Mouse (Mus musculus): Measurements from ENCODE around the gene Kitl. TPM values are rescaled to one million over a fixed set of nuclear protein-coding genes. Genes with fewer than 3 reads are reported as not detected.
A peak's percentile ranks its signal among the peaks of the same experiment; 100 is the strongest.

Gene Kitl
- polyA plus RNA-seq, 1 experiment, result 9.8 TPM

DNA sequence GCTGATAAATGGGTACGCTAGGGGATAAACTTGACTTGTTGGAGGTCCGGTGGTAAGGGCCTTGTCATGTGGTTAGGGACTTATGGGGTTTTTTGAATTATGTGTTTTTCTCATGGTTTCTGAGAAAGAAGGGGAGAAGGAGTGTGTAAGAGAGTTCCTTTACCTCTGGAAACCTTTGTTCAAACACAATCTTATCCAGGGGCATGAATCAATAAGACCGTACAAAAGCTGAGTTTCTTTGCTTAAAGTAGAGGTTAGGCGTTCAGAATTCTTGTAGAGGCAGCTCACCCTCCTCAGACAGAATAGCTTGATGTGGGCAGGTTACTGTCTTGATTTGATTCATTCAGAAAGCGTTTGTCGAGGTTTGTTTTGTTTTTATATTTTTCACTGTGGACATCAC, 28.7 kb downstream of the Kitl start:
- H3K4me3 ChIP-seq (ENCODE audit: insufficient read depth, low read depth, low read length), result no peak overlapping the region
- H3K27ac ChIP-seq (replicated peaks; ENCODE audit: low read depth, low read length), result no peak overlapping the region
- H3K4me1 ChIP-seq (ENCODE audit: control insufficient read depth, insufficient read depth, insufficient read length, low read length), result peaks cover 14% of the 10 kb centered on the region; the same call in 1 of the 2 replicates

DNA sequence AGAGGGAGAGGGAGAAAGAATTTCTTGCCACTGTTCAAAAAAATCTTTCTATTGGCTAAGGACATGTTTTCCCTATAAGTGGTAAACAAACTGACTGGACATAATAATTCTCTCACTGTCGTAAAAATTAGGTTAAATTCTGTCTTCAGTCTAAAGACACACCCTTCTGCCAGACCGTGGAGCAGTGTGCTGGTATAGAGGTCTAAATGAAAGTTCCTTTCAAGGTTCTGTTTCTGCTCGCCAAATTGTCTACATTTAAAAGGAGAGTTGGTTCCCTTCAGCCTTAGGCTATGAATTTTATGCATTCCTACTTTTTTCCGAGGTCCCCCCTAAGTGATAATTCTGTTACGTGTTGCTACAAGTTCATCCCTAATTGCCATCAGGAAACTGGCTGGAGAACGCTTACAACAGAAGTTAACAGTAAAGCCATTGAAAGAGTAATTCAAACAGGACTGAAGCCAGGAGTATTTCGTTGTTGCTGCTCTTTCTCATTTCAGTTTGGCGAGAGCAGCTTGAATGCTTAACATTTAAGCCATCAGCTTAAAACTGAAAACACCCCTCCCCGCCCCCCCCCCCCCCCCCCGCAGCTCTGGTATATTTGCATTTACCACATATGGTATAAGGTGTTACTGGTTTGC, 35.8 kb downstream of the Kitl start:
- no peak overlapping the region for H3K4me3 ChIP-seq (ENCODE audit: insufficient read depth, low read depth, low read length)
- no peak overlapping the region for H3K27ac ChIP-seq (replicated peaks; ENCODE audit: low read depth, low read length)
- H3K4me1 ChIP-seq (ENCODE audit: control insufficient read depth, insufficient read depth, insufficient read length, low read length), result peaks cover 21% of the 10 kb centered on the region

DNA sequence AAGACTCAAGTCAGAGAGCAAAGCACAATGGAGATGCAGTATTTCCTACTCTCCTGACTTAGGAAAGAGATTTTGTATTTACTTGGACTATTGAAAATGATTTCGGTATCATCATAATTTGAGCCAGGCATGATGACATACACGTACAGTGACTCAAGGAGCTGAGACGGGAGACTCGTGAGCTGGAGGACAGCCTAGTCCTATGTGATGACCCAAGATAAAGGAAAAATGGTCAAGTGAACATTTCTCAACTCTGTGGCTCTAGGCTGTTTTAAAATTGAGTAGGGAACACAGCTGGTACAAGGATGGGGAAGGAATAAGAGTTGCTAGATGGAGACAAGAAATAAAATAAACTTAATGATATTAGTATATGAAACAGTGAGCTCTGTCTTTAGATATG, 37.0 kb downstream of the Kitl start:
- no peak overlapping the region for H3K27ac ChIP-seq (replicated peaks; ENCODE audit: low read depth, low read length)
- H3K4me3 ChIP-seq (ENCODE audit: insufficient read depth, low read depth, low read length), result no peak overlapping the region
- peaks cover 23% of the 10 kb centered on the region for H3K4me1 ChIP-seq (ENCODE audit: control insufficient read depth, insufficient read depth, insufficient read length, low read length)

DNA sequence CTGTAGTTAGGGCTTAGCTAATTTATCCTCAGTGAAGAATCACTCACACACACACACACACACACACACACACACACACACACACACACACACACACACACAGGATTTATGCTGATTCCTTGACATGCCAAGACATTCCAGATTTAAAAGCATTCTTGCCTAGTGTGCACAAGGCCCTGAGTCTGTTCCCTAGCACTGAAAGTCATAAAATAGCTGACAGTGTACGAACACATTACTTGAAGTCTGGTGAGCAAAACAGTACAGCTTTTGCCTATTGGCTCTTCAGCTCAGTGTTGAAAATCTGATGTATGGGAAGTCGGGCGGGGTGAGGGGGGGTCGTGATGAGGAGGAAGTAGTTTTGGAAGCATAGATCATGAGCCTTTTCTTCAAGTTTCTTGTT, 37.5 kb downstream of the Kitl start:
- Histone ChIP-seq H3K27ac (replicated peaks; ENCODE audit: low read depth, low read length) (no peak overlapping the region), H3K4me3 (ENCODE audit: insufficient read depth, low read depth, low read length) (no peak overlapping the region), H3K4me1 (ENCODE audit: control insufficient read depth, insufficient read depth, insufficient read length, low read length) (peaks cover 20% of the 10 kb centered on the region)

DNA sequence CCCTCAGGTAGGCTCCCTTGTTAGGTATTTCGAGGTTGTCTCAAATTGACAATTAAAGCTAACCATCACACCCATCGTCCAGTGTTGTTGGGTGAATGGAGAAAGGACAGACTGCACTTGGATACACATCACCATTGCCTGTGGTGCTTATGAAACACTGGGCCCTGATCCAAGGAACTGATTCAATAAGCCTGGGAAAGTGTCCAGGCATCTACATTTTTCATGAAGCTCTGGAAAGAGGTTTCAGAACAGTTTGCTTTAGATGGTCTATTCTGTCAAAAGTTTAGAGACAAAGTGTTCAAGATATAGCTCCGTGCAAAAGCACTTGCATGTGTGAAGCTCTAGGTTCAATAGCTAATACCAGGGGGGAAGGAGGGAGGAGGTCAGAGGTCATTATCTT, 38.6 kb downstream of the Kitl start:
- no peak overlapping the region for H3K27ac ChIP-seq (replicated peaks; ENCODE audit: low read depth, low read length)
- no peak overlapping the region for H3K4me3 ChIP-seq (ENCODE audit: insufficient read depth, low read depth, low read length)
- H3K4me1 ChIP-seq (ENCODE audit: control insufficient read depth, insufficient read depth, insufficient read length, low read length), result peaks cover 16% of the 10 kb centered on the region

DNA sequence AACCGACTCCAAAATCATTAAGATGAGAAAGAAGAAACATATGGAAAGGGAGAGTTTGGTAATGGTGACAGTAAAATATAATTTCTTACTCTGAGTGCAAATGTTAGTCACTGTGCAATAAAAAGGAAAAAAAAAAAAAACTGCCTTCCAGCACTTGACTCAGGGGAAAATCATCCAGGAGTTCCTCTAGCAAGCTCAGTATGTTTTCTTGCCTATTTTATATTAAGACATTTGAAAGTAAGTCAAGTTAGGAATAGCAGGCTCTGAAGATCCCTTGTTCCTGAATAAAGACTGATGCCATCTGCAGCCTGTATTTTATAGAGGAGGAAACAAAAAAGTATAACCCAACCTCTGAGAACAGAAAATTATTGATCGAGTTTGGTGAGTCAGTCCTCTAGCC, 39.7 kb downstream of the Kitl start:
- H3K4me1 ChIP-seq (ENCODE audit: control insufficient read depth, insufficient read depth, insufficient read length, low read length), result peaks cover 19% of the 10 kb centered on the region
- no peak overlapping the region for H3K4me3 ChIP-seq (ENCODE audit: insufficient read depth, low read depth, low read length)
- no peak overlapping the region for H3K27ac ChIP-seq (replicated peaks; ENCODE audit: low read depth, low read length)

DNA sequence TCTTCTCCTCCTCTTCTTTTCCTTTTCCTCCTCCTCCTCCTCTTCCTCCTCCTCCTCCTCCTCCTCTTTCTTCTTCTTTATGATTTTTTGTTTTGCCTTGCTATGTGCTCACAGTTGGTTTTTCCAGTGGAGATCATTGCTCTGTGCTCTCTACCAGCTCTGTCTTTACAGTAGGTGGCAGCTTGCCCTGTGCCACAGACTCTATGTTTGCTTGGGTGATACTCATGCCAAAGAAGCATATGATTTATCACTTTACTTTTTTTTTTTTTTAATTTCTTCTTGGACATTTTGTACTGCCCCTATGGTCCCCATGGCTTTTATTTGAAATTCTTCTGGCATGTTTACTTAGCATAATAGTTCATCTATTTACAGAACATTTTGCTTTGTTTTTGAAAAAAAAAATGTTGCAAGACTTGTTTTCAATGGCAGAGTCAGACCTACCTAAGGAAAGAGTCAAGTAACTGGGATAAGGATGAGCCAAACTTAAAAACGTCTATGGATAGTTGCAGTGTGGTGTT, 41.7 kb downstream of the Kitl start:
- H3K4me1 ChIP-seq (ENCODE audit: control insufficient read depth, insufficient read depth, insufficient read length, low read length), result peaks cover 15% of the 10 kb centered on the region
- no peak overlapping the region for H3K4me3 ChIP-seq (ENCODE audit: insufficient read depth, low read depth, low read length)
- H3K27ac ChIP-seq (replicated peaks; ENCODE audit: low read depth, low read length), result no peak overlapping the region

DNA sequence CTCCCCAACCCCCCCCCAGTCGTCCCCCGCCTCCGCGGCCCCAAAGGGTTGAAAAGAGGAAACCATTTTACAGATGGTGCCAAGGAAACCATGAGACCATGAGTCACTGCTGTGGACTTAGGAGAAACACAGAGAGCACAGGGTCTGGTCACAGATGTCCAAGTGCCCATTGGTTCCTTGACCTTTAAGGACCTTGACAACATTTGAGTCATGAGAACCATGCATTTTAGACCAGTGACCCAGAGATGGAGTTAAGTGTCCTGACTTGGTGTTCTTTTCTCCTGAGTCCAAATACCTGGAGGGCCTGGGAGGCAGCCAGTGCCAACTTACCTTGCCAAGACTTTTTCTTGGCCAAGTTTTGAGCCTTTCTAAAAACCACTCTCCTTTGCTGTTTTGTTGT, 43.9 kb downstream of the Kitl start:
- Histone ChIP-seq H3K4me3 (ENCODE audit: insufficient read depth, low read depth, low read length) (no peak overlapping the region), H3K27ac (replicated peaks; ENCODE audit: low read depth, low read length) (no peak overlapping the region), H3K4me1 (ENCODE audit: control insufficient read depth, insufficient read depth, insufficient read length, low read length) (peaks cover 15% of the 10 kb centered on the region)

DNA sequence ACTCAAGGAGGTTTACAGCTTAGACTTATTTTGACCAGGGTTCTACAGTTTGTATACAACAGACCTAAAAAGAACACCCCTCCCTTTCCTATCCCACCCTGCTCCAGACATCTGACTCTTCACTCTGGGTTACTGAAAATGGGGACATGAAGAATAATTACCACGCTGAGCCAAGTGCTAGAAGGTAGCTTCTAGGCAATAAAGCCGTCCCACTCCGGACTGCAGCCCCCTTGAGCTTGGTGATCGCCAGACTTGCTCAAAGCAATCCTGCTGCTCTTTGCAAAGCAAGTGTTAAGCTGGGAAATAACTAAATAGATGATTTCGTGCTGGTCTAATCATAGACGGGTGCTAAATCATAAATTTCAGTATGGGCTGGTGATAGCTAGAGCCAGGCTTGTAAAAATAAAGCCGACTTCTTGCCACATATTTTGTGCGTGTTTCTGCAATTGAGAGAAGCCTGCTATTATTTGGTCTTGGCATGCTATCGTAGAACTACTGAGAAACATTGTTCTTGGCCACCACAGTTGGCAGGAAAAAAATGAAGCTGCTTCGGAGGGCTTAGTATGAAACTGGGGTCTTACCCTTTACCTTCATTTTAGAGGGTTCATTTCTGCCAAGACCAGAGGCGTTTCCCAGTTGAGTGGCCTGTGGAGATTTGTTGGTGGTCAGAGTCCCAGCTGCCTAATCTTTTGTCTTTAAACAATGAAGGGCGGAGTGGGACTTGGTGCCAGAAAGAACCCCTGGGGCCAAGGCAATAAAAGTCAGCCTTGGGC, 50.3 kb downstream of the Kitl start:
- H3K27ac ChIP-seq (replicated peaks; ENCODE audit: low read depth, low read length), result peak overlapping the region; percentile 73
- H3K4me3 ChIP-seq (ENCODE audit: insufficient read depth, low read depth, low read length), result no peak overlapping the region

DNA sequence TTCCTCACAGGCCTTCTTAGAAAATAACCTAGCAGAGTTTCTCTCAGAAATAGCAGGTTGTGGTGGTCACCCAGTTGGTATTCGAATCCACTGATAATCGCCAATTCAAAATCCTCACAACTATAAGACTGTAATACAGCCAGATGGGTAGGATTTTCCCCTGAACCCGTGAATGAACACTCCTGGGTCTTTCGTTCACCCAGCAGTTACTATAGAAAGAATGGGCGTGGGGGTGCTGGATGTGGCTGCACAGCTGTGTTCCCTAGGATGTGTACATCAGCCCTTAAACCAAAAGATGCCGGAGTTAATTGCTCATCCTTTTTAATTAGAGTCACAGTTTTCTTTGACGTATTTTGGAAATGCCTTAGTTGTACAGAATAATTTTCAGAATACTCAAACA, 50.9 kb downstream of the Kitl start:
- peak overlapping the region; percentile 73 for H3K27ac ChIP-seq (replicated peaks; ENCODE audit: low read depth, low read length)
- peaks cover 11% of the 10 kb centered on the region for H3K4me1 ChIP-seq (ENCODE audit: control insufficient read depth, insufficient read depth, insufficient read length, low read length)

More for the DNA sequence above, 50.3 kb downstream of the Kitl start:
- H3K4me1 ChIP-seq (ENCODE audit: control insufficient read depth, insufficient read depth, insufficient read length, low read length), result peaks cover 11% of the 10 kb centered on the region

DNA sequence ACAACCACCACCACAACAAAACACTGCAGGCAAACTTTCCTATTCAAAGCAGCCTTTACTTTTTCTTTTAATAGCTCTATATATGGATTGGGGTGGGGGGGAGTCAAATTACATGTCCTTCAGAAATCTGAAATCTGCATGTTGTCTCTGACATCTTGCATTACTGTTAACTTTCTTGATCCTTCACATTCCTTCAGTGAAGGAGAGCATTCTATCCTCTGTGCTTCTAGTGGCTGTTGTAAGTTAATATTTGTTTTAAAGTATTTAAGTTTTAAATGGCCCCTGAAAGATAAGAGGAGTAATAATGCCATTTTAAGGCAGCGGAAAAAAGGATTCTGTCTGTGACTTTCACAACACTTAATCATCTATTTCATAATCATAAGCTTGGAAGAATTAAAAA, 57.2 kb downstream of the Kitl start:
- Histone ChIP-seq H3K27ac (replicated peaks; ENCODE audit: low read depth, low read length) (no peak overlapping the region), H3K4me3 (ENCODE audit: insufficient read depth, low read depth, low read length) (no peak overlapping the region), H3K4me1 (ENCODE audit: control insufficient read depth, insufficient read depth, insufficient read length, low read length) (peaks cover 11% of the 10 kb centered on the region)

More for the DNA sequence above, 50.9 kb downstream of the Kitl start:
- H3K4me3 ChIP-seq (ENCODE audit: insufficient read depth, low read depth, low read length), result no peak overlapping the region

DNA sequence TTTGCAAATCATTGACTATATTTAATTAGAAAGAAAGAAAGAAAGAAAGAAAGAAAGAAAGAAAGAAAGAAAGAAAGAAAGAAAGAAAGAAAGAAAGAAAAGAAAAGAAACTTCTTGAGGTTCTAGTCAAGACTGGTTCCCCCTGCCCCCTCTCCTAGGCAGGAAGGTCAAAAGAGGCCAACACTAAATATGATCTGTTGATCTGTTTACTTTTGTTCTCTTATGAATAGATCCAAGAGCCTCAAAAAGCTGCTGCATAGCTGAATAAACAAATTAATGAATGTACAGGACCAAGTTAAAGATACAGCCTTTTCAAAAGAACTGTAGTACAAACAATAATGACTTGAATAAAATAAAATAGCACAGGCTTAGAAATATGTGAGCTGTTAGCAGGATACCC, 57.7 kb downstream of the Kitl start:
- Histone ChIP-seq H3K4me3 (ENCODE audit: insufficient read depth, low read depth, low read length) (no peak overlapping the region), H3K4me1 (ENCODE audit: control insufficient read depth, insufficient read depth, insufficient read length, low read length) (peaks cover 11% of the 10 kb centered on the region), H3K27ac (replicated peaks; ENCODE audit: low read depth, low read length) (no peak overlapping the region)

DNA sequence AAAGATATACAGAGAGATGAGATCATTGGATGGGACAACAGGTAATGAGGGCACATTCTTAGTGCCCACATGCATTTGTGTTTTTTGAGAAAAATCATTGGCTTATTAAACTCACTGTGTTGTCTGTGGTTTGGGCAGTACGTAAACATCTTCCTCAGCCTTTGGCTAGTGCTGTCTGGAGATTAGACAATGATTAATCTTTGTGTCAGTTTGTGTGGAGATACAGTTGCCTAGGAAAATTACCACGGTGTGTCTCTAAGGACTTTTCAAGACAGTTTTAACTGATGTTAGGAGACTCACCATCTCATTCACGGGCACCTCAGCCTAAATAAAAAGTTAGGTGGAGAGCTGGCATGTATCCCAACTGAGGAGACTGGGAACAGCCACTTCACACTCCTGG, 85.7 kb downstream of the Kitl start:
- no peaks in the 10 kb centered on the region for H3K4me1 ChIP-seq (ENCODE audit: control insufficient read depth, insufficient read depth, insufficient read length, low read length)
- H3K27ac ChIP-seq (replicated peaks; ENCODE audit: low read depth, low read length), result no peak overlapping the region
- no peak overlapping the region for H3K4me3 ChIP-seq (ENCODE audit: insufficient read depth, low read depth, low read length)

DNA sequence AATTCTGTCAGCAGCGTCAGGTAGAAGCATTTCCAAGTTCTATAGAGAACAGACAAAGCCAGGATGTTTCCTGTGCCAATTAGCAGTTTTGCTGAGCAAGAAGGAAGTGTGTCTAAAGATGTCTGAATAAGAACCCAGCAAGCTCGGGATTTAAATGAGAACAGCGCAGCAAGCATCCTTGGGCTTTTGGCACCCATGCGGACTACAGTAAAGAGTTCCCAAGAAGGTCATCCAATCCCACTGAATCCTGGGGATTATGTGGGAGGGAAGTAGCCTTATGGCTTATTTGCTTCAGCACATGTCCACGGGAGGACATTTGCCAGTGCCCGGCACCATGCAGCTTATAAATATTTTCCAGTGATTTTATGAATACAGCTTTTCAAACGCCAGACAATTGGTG, 95.8 kb downstream of the Kitl start:
- H3K4me3 ChIP-seq (ENCODE audit: insufficient read depth, low read depth, low read length), result peak overlapping the region; percentile 10; the same call in 1 of the 2 replicates
- H3K4me1 ChIP-seq (ENCODE audit: control insufficient read depth, insufficient read depth, insufficient read length, low read length), result peaks cover 2% of the 10 kb centered on the region; the same call in 1 of the 2 replicates
- H3K27ac ChIP-seq (replicated peaks; ENCODE audit: low read depth, low read length), result no peak overlapping the region

DNA sequence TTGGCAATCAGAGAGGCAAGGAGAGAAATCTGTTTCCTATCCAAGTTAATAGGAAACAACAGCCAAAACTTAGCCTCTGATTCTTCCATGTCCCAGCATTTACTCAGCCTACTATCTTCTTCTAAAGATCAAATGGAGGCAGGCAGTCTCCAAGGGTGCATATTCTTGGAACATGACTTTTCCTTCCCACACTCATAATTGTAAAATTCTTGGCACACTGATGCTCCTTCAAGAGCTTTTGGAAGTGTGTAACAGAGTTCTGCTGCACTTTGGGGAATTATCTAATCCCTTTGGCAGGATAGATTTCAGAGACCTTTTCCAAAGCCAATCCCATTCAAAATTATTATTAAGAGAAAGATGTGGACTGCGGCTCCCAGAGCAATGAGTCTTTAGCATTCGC, 100.1 kb downstream of the Kitl start:
- Histone ChIP-seq H3K4me1 (ENCODE audit: control insufficient read depth, insufficient read depth, insufficient read length, low read length) (peaks cover 2% of the 10 kb centered on the region; the same call in 1 of the 2 replicates), H3K4me3 (ENCODE audit: insufficient read depth, low read depth, low read length) (no peak overlapping the region), H3K27ac (replicated peaks; ENCODE audit: low read depth, low read length) (no peak overlapping the region)

DNA sequence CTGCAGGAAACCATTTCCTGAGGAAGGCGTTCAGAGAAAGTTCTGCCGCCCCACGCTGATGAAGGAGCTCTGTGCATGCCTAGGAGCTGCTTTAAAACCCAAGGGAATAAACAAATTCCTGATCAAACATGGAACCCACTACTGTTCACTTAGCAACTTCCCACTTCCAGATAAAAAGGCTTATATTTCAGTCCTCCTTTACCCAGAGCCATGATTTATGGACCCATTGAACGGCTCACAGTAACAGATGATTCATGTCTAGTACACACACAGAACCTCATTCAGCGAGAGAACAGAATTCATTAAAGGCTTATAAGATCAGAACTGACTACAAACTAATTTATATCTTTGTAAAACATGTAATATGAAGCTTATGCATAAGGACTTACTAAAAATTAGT, 109.0 kb downstream of the Kitl start:
- H3K4me3 ChIP-seq (ENCODE audit: insufficient read depth, low read depth, low read length), result no peak overlapping the region
- H3K27ac ChIP-seq (replicated peaks; ENCODE audit: low read depth, low read length), result no peak overlapping the region
- no peaks in the 10 kb centered on the region for H3K4me1 ChIP-seq (ENCODE audit: control insufficient read depth, insufficient read depth, insufficient read length, low read length)

Measured in brown adipose tissue, adult 24 weeks (tissue).